Mouse (Mus musculus): ENCODE results near the gene Olfr1371.
A peak's percentile ranks its signal among the peaks of the same experiment; 100 is the strongest.

DNA sequence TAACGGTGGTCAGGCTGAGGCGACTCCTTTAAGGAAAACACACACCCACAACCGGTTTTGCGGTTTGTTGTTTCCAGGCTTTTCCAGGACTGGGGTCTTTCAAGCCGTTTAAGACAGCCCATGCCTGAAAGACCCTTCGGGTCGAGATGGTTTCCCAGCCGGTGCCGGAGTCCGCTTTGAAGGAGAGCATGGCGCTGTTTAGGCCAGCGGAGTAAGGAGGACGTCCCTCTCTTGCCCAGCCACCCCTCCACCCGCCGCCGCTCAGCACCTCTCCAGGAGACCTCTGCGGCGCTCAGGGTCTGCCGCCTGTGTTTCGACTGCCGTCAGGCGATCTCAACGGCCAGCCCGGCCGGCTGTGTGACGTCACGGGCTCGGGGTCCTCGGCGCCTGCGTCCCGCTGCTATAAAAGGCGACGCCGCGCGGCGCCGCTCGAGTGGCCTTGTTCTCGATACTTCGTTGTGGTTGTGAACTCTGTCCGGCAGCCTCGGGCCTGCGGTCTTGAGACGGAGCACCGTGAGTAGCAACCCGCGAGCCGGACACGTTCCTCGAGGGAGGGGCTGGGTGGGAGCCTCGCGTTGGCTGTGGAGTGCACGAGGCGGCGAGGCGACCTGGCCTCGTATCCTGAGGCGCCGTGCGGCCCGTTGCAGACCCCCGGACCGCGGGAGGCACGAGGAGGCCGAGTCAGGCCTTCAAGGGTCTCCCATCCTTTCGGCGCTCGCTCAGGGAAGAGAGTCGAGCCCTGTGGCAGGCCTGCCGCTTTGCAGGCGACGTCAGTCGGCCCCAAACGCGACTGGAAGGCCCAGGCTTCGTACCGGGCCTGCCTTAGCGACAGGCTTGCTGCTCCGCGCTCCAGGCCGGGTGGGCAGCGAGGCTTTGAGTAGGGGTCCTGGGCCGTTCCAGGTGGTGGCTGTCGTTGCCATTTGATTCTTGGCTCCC lies 18.1 kb upstream of the Olfr1371 start, which contains the start of gene Skp1a:
- TF ChIP-seq CTCF (IDR thresholded peaks at IDR 0.05; ENCODE audit: low read depth) (no peak; the same call in 1 of the 2 replicates), EP300 (optimal IDR thresholded peaks at IDR 0.05) (peak; percentile 97)

Data from stomach, postnatal 0 days (tissue).